Mouse (Mus musculus): ENCODE results near the gene Gm20388. TPM values are rescaled to one million over a fixed set of nuclear protein-coding genes. Genes with fewer than 3 reads are reported as not detected.

The Gm20388 gene
- polyA plus RNA-seq, 1 experiment from 2014 or later = 1.7 TPM

DNA sequence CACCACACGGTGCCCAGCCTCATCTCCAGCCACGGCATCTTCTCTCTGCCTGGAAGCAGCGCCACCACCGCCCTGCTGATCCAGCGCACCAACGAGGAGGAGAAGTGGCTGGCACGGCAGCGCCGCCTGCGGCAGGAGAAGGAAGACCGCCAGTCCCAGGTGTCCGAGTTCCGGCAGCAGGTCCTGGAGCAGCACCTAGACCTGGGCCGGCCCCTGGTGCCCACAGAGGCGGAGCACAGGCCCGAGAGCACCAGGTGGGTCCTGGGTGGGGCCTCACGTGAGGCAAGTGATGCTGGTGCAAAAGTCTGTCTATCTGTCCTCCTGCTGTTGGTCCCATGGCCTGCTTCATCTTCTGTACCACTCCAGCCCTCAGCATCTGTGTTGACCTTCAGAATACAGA is 658.5 kb downstream of the Gm20388 start:
- DNase-seq (ENCODE audit: low spot score) = no peak
- Histone ChIP-seq H3K27me3 (ENCODE audit: insufficient read depth, poor library complexity, severe bottlenecking) (peaks cover 3% of the 10 kb centered on the region; the same call in 1 of the 2 replicates), H3K27ac (no peak overlapping the region), H3K4me3 (no peak overlapping the region), H3K4me1 (replicated peaks) (peaks cover 95% of the 10 kb centered on the region), H3K36me3 (peaks cover 94% of the 10 kb centered on the region), H3K9me3 (no peaks in the 10 kb centered on the region)
- WGBS = 96% methylated on average over 17 of the region's 17 CpGs

- WGBS = 61% methylated on average over 13 of the region's 13 CpGs
These were observed 659.5 kb downstream of the Gm20388 start for GRCm38 (mm10) chr8:120569939-120570715.

GRCm38 (mm10) chr8:120571561-120571960 is 660.9 kb downstream of the Gm20388 start:
- H3K9me3 ChIP-seq = no peaks in the 10 kb centered on the region
- no peak overlapping the region for H3K4me3 ChIP-seq
- no peak for DNase-seq (ENCODE audit: low spot score)
- 74% methylated on average over 8 of the region's 8 CpGs for WGBS
- peaks cover 99% of the 10 kb centered on the region for H3K36me3 ChIP-seq
- H3K4me1 ChIP-seq (replicated peaks) = peaks cover 95% of the 10 kb centered on the region
- peaks cover 1% of the 10 kb centered on the region; the same call in 1 of the 2 replicates for H3K27me3 ChIP-seq (ENCODE audit: insufficient read depth, poor library complexity, severe bottlenecking)
- no peak overlapping the region for H3K27ac ChIP-seq

More at GRCm38 (mm10) chr8:120569939-120570715, 659.5 kb downstream of the Gm20388 start:
- peak overlapping the region; percentile 71 for H3K27ac ChIP-seq
- peaks cover 95% of the 10 kb centered on the region for H3K4me1 ChIP-seq (replicated peaks)
- H3K27me3 ChIP-seq (ENCODE audit: insufficient read depth, poor library complexity, severe bottlenecking) = peaks cover 3% of the 10 kb centered on the region; the same call in 1 of the 2 replicates
- peak; percentile 83 for DNase-seq (ENCODE audit: low spot score)
- peaks cover 99% of the 10 kb centered on the region for H3K36me3 ChIP-seq
- H3K4me3 ChIP-seq = no peak overlapping the region
- H3K9me3 ChIP-seq = no peaks in the 10 kb centered on the region

- DNase-seq (ENCODE audit: low spot score) = no peak
- Histone ChIP-seq H3K4me3 (no peak overlapping the region), H3K27ac (0 out of 2 replicates have a peak overlapping the region, but pooled peaks have one; percentile 20), H3K4me1 (replicated peaks) (peaks cover 95% of the 10 kb centered on the region), H3K9me3 (no peaks in the 10 kb centered on the region), H3K27me3 (ENCODE audit: insufficient read depth, poor library complexity, severe bottlenecking) (no peaks in the 10 kb centered on the region), H3K36me3 (peaks cover 99% of the 10 kb centered on the region)
- 75% methylated on average over 21 of the region's 21 CpGs for WGBS
These were observed 661.9 kb downstream of the Gm20388 start for GRCm38 (mm10) chr8:120572534-120572933.

DNA sequence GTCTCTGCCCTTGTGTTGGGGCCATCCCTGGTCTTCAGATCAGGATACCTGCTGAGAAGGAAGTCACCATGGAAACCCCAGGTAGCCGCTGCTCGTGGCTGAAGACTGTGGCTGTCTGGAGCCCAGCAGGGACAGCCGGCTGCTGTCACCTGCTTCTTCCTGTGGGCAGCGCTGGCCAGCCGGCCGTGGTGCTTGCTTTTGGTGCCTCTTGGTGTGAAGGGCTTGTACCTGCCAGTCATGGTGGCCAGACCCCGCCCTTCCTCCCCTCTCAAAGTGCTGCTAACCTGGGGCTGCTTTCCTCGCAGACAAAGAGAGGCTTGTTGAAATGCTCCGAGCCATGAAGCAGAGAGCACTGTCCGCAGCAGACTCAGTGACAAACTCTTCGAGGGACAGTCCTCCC is 663.2 kb downstream of the Gm20388 start:
- peaks cover 93% of the 10 kb centered on the region for H3K4me1 ChIP-seq (replicated peaks)
- peak overlapping the region; percentile 46 for H3K27ac ChIP-seq
- peaks cover 99% of the 10 kb centered on the region for H3K36me3 ChIP-seq

GRCm38 (mm10) chr8:120574941-120575340 is 664.3 kb downstream of the Gm20388 start:
- Histone ChIP-seq H3K4me3 (no peak overlapping the region), H3K36me3 (peaks cover 99% of the 10 kb centered on the region), H3K4me1 (replicated peaks) (peaks cover 85% of the 10 kb centered on the region), H3K9me3 (no peaks in the 10 kb centered on the region), H3K27me3 (ENCODE audit: insufficient read depth, poor library complexity, severe bottlenecking) (no peaks in the 10 kb centered on the region), H3K27ac (peak overlapping the region; percentile 23; the same call in 1 of the 2 replicates)
- WGBS = 81% methylated on average over 19 of the region's 19 CpGs
- DNase-seq (ENCODE audit: low spot score) = no peak

More for the DNA sequence above, 663.2 kb downstream of the Gm20388 start:
- H3K4me3 ChIP-seq = no peak overlapping the region
- WGBS = 60% methylated on average over 11 of the region's 11 CpGs
- H3K27me3 ChIP-seq (ENCODE audit: insufficient read depth, poor library complexity, severe bottlenecking) = no peaks in the 10 kb centered on the region
- H3K9me3 ChIP-seq = no peaks in the 10 kb centered on the region
- no peak for DNase-seq (ENCODE audit: low spot score)

DNA sequence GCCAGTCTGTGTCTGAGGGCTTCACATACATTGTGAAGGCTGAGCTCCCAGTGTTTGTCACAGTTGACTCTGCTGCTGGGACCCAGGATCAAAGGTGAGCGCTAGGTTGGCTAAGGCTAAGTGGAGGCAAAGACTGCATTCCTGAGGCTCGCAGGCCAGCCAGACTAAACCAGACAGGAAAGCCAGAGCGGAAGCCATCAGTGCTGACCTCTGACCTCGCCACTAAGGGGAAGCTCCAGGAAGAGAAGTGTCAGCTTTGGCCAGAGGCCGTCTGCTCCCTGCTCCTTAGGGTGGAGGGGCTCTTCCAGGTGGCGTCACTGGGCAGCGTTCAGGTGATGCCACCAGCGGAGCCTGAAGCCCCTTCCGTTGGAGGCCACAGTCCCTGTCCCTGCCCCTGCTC is 665.2 kb downstream of the Gm20388 start:
- H3K36me3 ChIP-seq = peaks cover 100% of the 10 kb centered on the region
- H3K27ac ChIP-seq = peak overlapping the region; percentile 57
- DNase-seq (ENCODE audit: low spot score) = peak; percentile 53
- no peaks in the 10 kb centered on the region for H3K9me3 ChIP-seq
- H3K4me1 ChIP-seq (replicated peaks) = peaks cover 79% of the 10 kb centered on the region
- H3K27me3 ChIP-seq (ENCODE audit: insufficient read depth, poor library complexity, severe bottlenecking) = no peaks in the 10 kb centered on the region
- H3K4me3 ChIP-seq = no peak overlapping the region
- 42% methylated on average over 9 of the region's 9 CpGs for WGBS

DNA sequence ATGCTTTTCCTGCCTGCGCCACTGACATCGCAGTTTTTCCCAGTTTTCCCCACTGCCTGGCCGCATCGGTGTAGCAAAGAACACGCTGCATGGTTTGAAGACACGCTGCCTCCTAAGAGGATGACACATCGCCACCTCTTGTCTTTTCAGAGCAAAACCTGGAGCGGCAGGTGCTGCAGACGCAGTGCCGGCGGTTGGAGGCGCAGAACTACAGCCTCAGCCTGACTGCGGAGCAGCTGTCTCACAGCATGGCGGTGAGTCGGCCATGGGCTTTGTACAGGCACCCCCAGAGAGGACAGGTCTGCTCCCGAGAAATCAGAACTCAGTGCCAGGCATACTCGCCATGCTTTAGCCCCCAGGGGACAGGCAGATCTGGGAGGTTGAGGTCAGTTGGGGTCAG is 667.2 kb downstream of the Gm20388 start:
- no peak for DNase-seq (ENCODE audit: low spot score)
- peaks cover 59% of the 10 kb centered on the region for H3K4me1 ChIP-seq (replicated peaks)
- no peak overlapping the region for H3K4me3 ChIP-seq
- H3K27me3 ChIP-seq (ENCODE audit: insufficient read depth, poor library complexity, severe bottlenecking) = no peaks in the 10 kb centered on the region
- H3K36me3 ChIP-seq = peaks cover 100% of the 10 kb centered on the region
- no peak overlapping the region for H3K27ac ChIP-seq
- H3K9me3 ChIP-seq = no peaks in the 10 kb centered on the region
- WGBS = 89% methylated on average over 17 of the region's 17 CpGs

- no peak for DNase-seq (ENCODE audit: low spot score)
- H3K4me1 ChIP-seq (replicated peaks) = peaks cover 32% of the 10 kb centered on the region
- WGBS = 94% methylated on average over 8 of the region's 8 CpGs
- no peaks in the 10 kb centered on the region for H3K27me3 ChIP-seq (ENCODE audit: insufficient read depth, poor library complexity, severe bottlenecking)
- no peak overlapping the region for H3K4me3 ChIP-seq
- H3K36me3 ChIP-seq = peaks cover 95% of the 10 kb centered on the region
- no peaks in the 10 kb centered on the region for H3K9me3 ChIP-seq
- H3K27ac ChIP-seq = peak overlapping the region; percentile 45; the same call in 1 of the 2 replicates
These were observed 669.8 kb downstream of the Gm20388 start for GRCm38 (mm10) chr8:120580336-120581000.

DNA sequence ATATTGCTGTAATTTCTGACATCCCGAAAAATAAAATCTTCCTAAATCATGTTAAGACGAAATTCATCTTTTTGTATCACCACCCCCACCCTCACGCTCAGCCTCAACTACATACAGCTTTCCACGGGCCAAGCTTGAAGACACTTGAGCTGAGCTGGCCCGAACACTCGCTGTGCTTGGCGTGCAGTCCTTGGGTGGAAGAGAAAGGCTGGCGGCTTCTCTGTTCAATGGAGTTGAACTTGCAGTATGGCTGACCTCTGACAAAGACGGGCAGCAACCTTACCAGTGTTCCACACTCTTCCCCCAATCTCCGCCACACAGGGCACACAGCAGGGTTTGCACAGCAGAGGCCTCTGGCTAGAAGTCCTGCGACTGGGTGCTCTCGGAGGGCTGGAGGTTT is 670.7 kb downstream of the Gm20388 start:
- no peak overlapping the region for H3K27ac ChIP-seq
- no peak overlapping the region for H3K4me3 ChIP-seq
- H3K27me3 ChIP-seq (ENCODE audit: insufficient read depth, poor library complexity, severe bottlenecking) = no peaks in the 10 kb centered on the region
- 93% methylated on average over 12 of the region's 12 CpGs for WGBS
- DNase-seq (ENCODE audit: low spot score) = no peak
- H3K36me3 ChIP-seq = peaks cover 93% of the 10 kb centered on the region
- peaks cover 24% of the 10 kb centered on the region for H3K4me1 ChIP-seq (replicated peaks)
- no peaks in the 10 kb centered on the region for H3K9me3 ChIP-seq

DNA sequence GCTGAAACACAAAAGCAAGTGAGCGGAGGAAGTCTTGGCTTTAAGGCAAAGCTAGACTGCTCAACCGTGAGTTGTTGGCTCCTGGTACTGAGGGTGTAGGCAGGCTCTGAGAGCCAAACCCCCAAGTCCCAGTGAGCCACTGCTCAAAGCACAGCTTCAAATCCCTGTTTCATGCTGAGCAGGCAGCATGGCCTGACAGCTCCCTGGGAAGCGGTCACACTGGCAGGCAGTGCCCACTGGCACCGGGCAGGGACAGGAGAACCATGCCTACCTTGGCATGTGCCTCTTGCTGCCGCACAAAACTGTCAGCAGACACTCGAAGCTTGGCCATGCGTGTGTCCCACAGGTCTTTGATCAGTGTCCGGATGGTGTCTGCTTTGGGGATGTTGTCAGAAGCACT is 671.2 kb downstream of the Gm20388 start:
- Histone ChIP-seq H3K27me3 (ENCODE audit: insufficient read depth, poor library complexity, severe bottlenecking) (no peaks in the 10 kb centered on the region), H3K36me3 (peaks cover 93% of the 10 kb centered on the region), H3K27ac (no peak overlapping the region), H3K4me1 (replicated peaks) (peaks cover 21% of the 10 kb centered on the region), H3K4me3 (no peak overlapping the region), H3K9me3 (no peaks in the 10 kb centered on the region)
- 97% methylated on average over 8 of the region's 8 CpGs for WGBS
- no peak for DNase-seq (ENCODE audit: low spot score)

DNA sequence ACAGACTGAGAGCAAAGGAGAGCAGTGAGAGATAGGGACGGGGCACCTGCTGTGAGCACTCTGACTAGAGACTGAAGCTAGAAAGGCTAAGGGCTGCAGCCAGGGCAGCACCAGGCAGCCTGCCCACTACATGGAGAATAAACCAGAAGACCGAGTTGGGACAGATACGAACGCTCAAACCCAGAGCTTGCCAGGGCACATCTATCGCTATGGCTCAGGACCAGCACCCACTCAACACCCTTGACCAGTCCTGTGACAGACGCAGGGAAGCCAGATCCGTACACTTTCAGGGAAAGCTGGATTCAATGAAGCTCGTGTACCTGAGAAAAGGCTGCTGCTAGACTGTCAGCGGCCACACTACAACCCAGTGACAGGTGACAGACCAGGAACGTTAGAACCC is 674.9 kb downstream of the Gm20388 start:
- peaks cover 66% of the 10 kb centered on the region for H3K36me3 ChIP-seq
- H3K4me1 ChIP-seq (replicated peaks) = peaks cover 35% of the 10 kb centered on the region
- DNase-seq (ENCODE audit: low spot score) = no peak
- H3K27me3 ChIP-seq (ENCODE audit: insufficient read depth, poor library complexity, severe bottlenecking) = no peaks in the 10 kb centered on the region
- 94% methylated on average over 10 of the region's 10 CpGs for WGBS
- no peak overlapping the region for H3K27ac ChIP-seq
- no peak overlapping the region for H3K4me3 ChIP-seq
- no peaks in the 10 kb centered on the region for H3K9me3 ChIP-seq

All from hindbrain, embryonic 10.5 days (tissue).